ENCODE assay signal across 10 mouse cellular contexts in genomic region chr12:5359065-5359464, GRCm38 (mm10). TPM values are rescaled to one million over a fixed set of nuclear protein-coding genes. Genes with fewer than 3 reads are reported as not detected.
A peak's percentile ranks its signal among the peaks of the same experiment; 100 is the strongest.
DNase-seq lines count a peak whose midpoint lies in the region.
"Had no signal": no experiment of that assay in that cellular context is flagged by ENCODE, and none has a peak within 500 bp of the region (broad histone marks: within the 10 kb centered on the region; RNA-seq: fewer than 3 reads in every experiment).

No protein-coding gene starts in this region.

- DNase-seq in embryo, embryonic 11 days, result peak; percentile 41
- DNase-seq in embryo, embryonic 9.5 days (ENCODE audit: extremely low spot score), result no peak
- peak; percentile 47 for DNase-seq in layer of hippocampus, adult 11-12 months (ENCODE audit: low spot score)
- no peak for DNase-seq in layer of hippocampus, postnatal 14 days (ENCODE audit: low spot score in 2 of 2)
- DNase-seq in adrenal gland, adult 2 months, result peak; percentile 32
- peak; percentile 38 for DNase-seq in heart, postnatal 4 days
- no peak for DNase-seq in thymus, postnatal 25 days
- no peak for DNase-seq in spleen, postnatal 14 days (ENCODE audit: low spot score in 2 of 2)

RNA-seq across cellular contexts. Expression of gene Klhl29, which starts 16.4 kb away (rescaled TPM):
- total RNA-seq in layer of hippocampus, postnatal 14 days (2021), result 10 to 100 TPM; 32.5 to 35.4 TPM
- total RNA-seq in adrenal gland, adult 2 months (2021), result 10 to 100 TPM; 16.3 to 17.9 TPM
- polyA plus RNA-seq in adrenal gland, adult 2 months (2012; rRNA removed), result 47.6 and 54.3 TPM in 2 replicates
- under 1 TPM; 0.69 to 0.90 TPM for total RNA-seq in heart, postnatal 4 days (2021)
- total RNA-seq: granulocyte monocyte progenitor cell, adult 5-6 weeks had no signal
- polyA plus RNA-seq: C2C12 had no signal

Comparison
In these comparisons a context has a peak if more than half of its experiments do, and no peak if none do; other contexts are left out.
1. DNase-seq: peak in embryo, embryonic 11 days (single experiment), layer of hippocampus, adult 11-12 months (single experiment), adrenal gland, adult 2 months (single experiment) and heart, postnatal 4 days (single experiment); none in embryo, embryonic 9.5 days (single experiment), layer of hippocampus, postnatal 14 days (0 of 2), thymus, postnatal 25 days (single experiment) and spleen, postnatal 14 days (0 of 2).
2. RNA of gene Klhl29, which starts 16.4 kb away (total RNA-seq): 32.5 to 35.4 TPM in layer of hippocampus, postnatal 14 days and 16.3 to 17.9 TPM in adrenal gland, adult 2 months; 0.69 to 0.90 TPM in heart, postnatal 4 days; every median in the first group is over 4 times any median in the second.